Comparison of ENCODE assay signal across 10 mouse cellular contexts in the genomic region with DNA sequence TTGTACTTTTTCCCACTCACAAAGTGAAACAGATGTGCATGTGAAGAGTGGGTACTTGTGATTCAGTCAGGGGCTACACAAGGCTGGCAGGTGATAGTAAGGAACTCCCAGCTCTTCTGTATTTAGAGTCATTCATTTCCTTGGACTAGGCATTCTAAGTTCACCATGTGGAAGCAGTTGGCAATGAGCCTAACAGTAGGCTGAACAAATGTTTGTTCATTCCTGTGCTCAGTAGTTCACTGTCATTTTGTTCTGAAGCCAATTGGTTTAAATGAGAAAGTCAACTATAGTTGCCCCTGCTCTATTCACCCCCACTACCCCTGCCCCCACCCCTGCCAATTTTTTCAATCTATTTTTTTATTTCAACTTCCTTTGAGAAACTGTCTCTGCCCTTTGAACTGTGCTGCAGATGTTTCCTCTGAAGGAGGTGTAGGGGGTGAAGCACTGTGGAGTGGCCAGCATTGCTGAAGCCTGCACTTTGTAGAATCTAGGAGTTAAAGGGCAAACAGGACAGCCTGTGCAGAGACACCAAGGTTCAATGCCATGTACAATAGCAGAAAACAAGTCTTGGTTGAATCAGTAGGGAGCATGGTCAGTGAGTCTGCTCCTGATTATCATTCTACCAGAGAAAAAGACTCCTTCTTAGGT. TPM values are rescaled to one million over a fixed set of nuclear protein-coding genes. Genes with fewer than 3 reads are reported as not detected.
DNase-seq lines count a peak whose midpoint lies in the region; ATAC-seq and TF ChIP-seq lines count a peak whose summit lies in the region.
"Had no signal": no experiment of that assay in that cellular context is flagged by ENCODE, and none has a peak within 500 bp of the region (broad histone marks: within the 10 kb centered on the region; RNA-seq: fewer than 3 reads in every experiment).

No protein-coding gene starts in this region.

- peak overlapping the region; percentile 55 for H3K9ac ChIP-seq in liver, embryonic 12.5 days
- H3K9ac ChIP-seq: forebrain, embryonic 15.5 days; limb, embryonic 13.5 days had no signal

- peaks cover 26% of the 10 kb centered on the region for H3K36me3 ChIP-seq in liver, embryonic 12.5 days
- peaks cover 11% of the 10 kb centered on the region; the same call in 1 of the 2 replicates for H3K36me3 ChIP-seq in thymus, adult 2 months (ENCODE audit: control insufficient read depth, insufficient read depth, low read length)
- H3K36me3 ChIP-seq: forebrain, embryonic 15.5 days had no signal

- no peak for TF ChIP-seq POLR2A in thymus, adult 2 months (IDR thresholded peaks at IDR 0.05; ENCODE audit: control insufficient read depth, extremely low read depth, insufficient read depth, low read length, poor library complexity)

- TF ChIP-seq CTCF in layer of hippocampus, adult 2 months (conservative IDR thresholded peaks at IDR 0.05), result no peak
- no peak for TF ChIP-seq CTCF in thymus, adult 2 months (IDR thresholded peaks at IDR 0.05; ENCODE audit: borderline replicate concordance, control insufficient read depth, extremely low read depth, insufficient read depth, low read length, poor library complexity)

- peak overlapping the region; percentile 67 for H3K4me2 ChIP-seq in liver, embryonic 12.5 days
- H3K4me2 ChIP-seq: forebrain, embryonic 15.5 days had no signal

- H3K9me3 ChIP-seq in liver, embryonic 12.5 days (replicated peaks), result no peaks in the 10 kb centered on the region
- H3K9me3 ChIP-seq: forebrain, embryonic 15.5 days; limb, embryonic 13.5 days had no signal

- DNase-seq in layer of hippocampus, adult 9-11 months, result peak; percentile 9
- no peak for DNase-seq in layer of hippocampus, adult 2 months (ENCODE audit: low spot score in 2 of 2)
- peak; percentile 48 for DNase-seq in cerebellum, adult 9-10 months
- peak; percentile 19 for DNase-seq in thymus, adult 2 months
- no peak for DNase-seq in testis, postnatal 14 days (ENCODE audit: low spot score)
- no peak for DNase-seq in left cerebral cortex, adult 9 months (ENCODE audit: low spot score in 2 of 2)
- DNase-seq in layer of hippocampus, postnatal 10 days (ENCODE audit: low spot score in 2 of 2), result no peak

- no peak overlapping the region for H3K27ac ChIP-seq in layer of hippocampus, adult 2 months
- H3K27ac ChIP-seq in liver, embryonic 12.5 days, result peak overlapping the region; percentile 75
- peak overlapping the region; percentile 50 for H3K27ac ChIP-seq in thymus, adult 2 months (ENCODE audit: control insufficient read depth, insufficient read depth, low read length)
- H3K27ac ChIP-seq: forebrain, embryonic 15.5 days; limb, embryonic 13.5 days had no signal

- H3K4me1 ChIP-seq in liver, embryonic 12.5 days, result peaks cover 23% of the 10 kb centered on the region
- H3K4me1 ChIP-seq in thymus, adult 2 months (replicated peaks; ENCODE audit: control insufficient read depth, insufficient read depth, low read length), result 0 out of 2 replicates have a peak, but pooled peaks cover 2% of the 10 kb centered on the region
- H3K4me1 ChIP-seq: forebrain, embryonic 15.5 days had no signal

- H3K4me3 ChIP-seq in layer of hippocampus, adult 2 months, result no peak overlapping the region
- H3K4me3 ChIP-seq in liver, embryonic 12.5 days, result peak overlapping the region; percentile 34
- no peak overlapping the region for H3K4me3 ChIP-seq in thymus, adult 2 months (ENCODE audit: control insufficient read depth, insufficient read depth, low read length)
- H3K4me3 ChIP-seq: forebrain, embryonic 15.5 days; limb, embryonic 13.5 days had no signal

- ATAC-seq in liver, embryonic 12.5 days, result no peak
- ATAC-seq: forebrain, embryonic 15.5 days had no signal

- no peaks in the 10 kb centered on the region for H3K27me3 ChIP-seq in liver, embryonic 12.5 days (replicated peaks)
- H3K27me3 ChIP-seq in thymus, adult 2 months (ENCODE audit: control insufficient read depth, insufficient read depth, low read length), result no peaks in the 10 kb centered on the region
- H3K27me3 ChIP-seq: forebrain, embryonic 15.5 days; limb, embryonic 13.5 days had no signal

RNA-seq across cellular contexts. Expression of a gene that starts 2.4 kb away (rescaled TPM):
- total RNA-seq in layer of hippocampus, adult 2 months (2021), result 10 to 100 TPM; 42.4 to 43.5 TPM
- polyA plus RNA-seq in liver, embryonic 12.5 days (2016; fragmentation: Nextera tagmentation; extraction: Ambion mirVana), result 78.0 and 81.0 TPM in 2 replicates
- polyA plus RNA-seq in thymus, adult 2 months (2012; rRNA removed), result 126 and 131 TPM in 2 replicates
- total RNA-seq in layer of hippocampus, postnatal 10 days (2021), result 10 to 100 TPM; 27.2 to 29.7 TPM

RNA-seq across cellular contexts. Expression of a gene that starts 32.8 kb away (rescaled TPM):
- 10 to 100 TPM; 28.9 to 35.4 TPM for total RNA-seq in layer of hippocampus, adult 2 months (2021)
- 160 TPM in 2 replicates for polyA plus RNA-seq in liver, embryonic 12.5 days (2016; fragmentation: Nextera tagmentation; extraction: Ambion mirVana)
- 22.0 and 28.8 TPM in 2 replicates for polyA plus RNA-seq in thymus, adult 2 months (2012; rRNA removed)
- 10 to 100 TPM; 26.0 to 32.4 TPM for total RNA-seq in layer of hippocampus, postnatal 10 days (2021)

RNA-seq across cellular contexts. Expression of a gene that starts 35.1 kb away (rescaled TPM):
- not detected for total RNA-seq in layer of hippocampus, adult 2 months (2021)
- polyA plus RNA-seq in liver, embryonic 12.5 days (2016; fragmentation: Nextera tagmentation; extraction: Ambion mirVana), result not detected in 2 replicates
- polyA plus RNA-seq in thymus, adult 2 months (2012; rRNA removed), result not detected in 2 replicates
- not detected for total RNA-seq in layer of hippocampus, postnatal 10 days (2021)
- polyA plus RNA-seq: forebrain, embryonic 15.5 days; limb, embryonic 13.5 days had no signal

RNA-seq across cellular contexts. Expression of a gene that starts 43.2 kb away (rescaled TPM):
- 1 to 10 TPM; 1.7 to 2.2 TPM for total RNA-seq in layer of hippocampus, adult 2 months (2021)
- 1.0 and 1.4 TPM in 2 replicates for polyA plus RNA-seq in liver, embryonic 12.5 days (2016; fragmentation: Nextera tagmentation; extraction: Ambion mirVana)
- 2.6 and 3.0 TPM in 2 replicates for polyA plus RNA-seq in thymus, adult 2 months (2012; rRNA removed)
- total RNA-seq in layer of hippocampus, postnatal 10 days (2021), result 1 to 10 TPM; 1.3 to 3.2 TPM

Comparison
In these comparisons a context has a peak if more than half of its experiments do, and no peak if none do; other contexts are left out.
1. DNase-seq: peak in layer of hippocampus, adult 9-11 months (single experiment), cerebellum, adult 9-10 months (single experiment) and thymus, adult 2 months (single experiment); none in layer of hippocampus, adult 2 months (0 of 2), testis, postnatal 14 days (single experiment), left cerebral cortex, adult 9 months (0 of 2) and layer of hippocampus, postnatal 10 days (0 of 2).